Mouse (Mus musculus): ENCODE data around the gene Ercc6.
A peak's percentile ranks its signal among the peaks of the same experiment; 100 is the strongest.

Ercc6 gene

GRCm38 (mm10) chr14:32583696-32584095, 70.4 kb downstream of the Ercc6 start:
- no peak for DNase-seq

- DNase-seq: peak; percentile 79
Measured at GRCm38 (mm10) chr14:32587013-32587784, 73.9 kb downstream of the Ercc6 start.

GRCm38 (mm10) chr14:32590377-32590776, 77.1 kb downstream of the Ercc6 start:
- DNase-seq: no peak

GRCm38 (mm10) chr14:32597232-32598231, 84.2 kb downstream of the Ercc6 start:
- DNase-seq: peak; percentile 81

GRCm38 (mm10) chr14:32598437-32599219, 85.3 kb downstream of the Ercc6 start:
- DNase-seq: no peak

- no peak for DNase-seq
Measured at GRCm38 (mm10) chr14:32599290-32600041, 86.1 kb downstream of the Ercc6 start, which contains the start of gene Prrxl1. Gene Prrxl1 (plus strand): TSS chr14:32599407.

- DNase-seq: no peak
Measured at GRCm38 (mm10) chr14:32600110-32600509, 86.8 kb downstream of the Ercc6 start.

GRCm38 (mm10) chr14:32605508-32605907, 92.2 kb downstream of the Ercc6 start:
- no peak for DNase-seq

- no peak for DNase-seq
Measured at GRCm38 (mm10) chr14:32606316-32606715, 93.0 kb downstream of the Ercc6 start.

GRCm38 (mm10) chr14:32609392-32609791, 96.1 kb downstream of the Ercc6 start:
- DNase-seq: peak; percentile 49

GRCm38 (mm10) chr14:32617253-32617652, 103.9 kb downstream of the Ercc6 start:
- no peak for DNase-seq

GRCm38 (mm10) chr14:32624245-32624644, 110.9 kb downstream of the Ercc6 start:
- DNase-seq: no peak

- no peak for DNase-seq
Measured at GRCm38 (mm10) chr14:32624811-32625210, 111.5 kb downstream of the Ercc6 start.

GRCm38 (mm10) chr14:32627271-32627670, 114.0 kb downstream of the Ercc6 start:
- DNase-seq: no peak

GRCm38 (mm10) chr14:32628584-32628983, 115.3 kb downstream of the Ercc6 start:
- no peak for DNase-seq
